Mouse (Mus musculus) neural tube, embryonic 13.5 days (tissue): ENCODE results near the gene Shtn1. TPM values are rescaled to one million over a fixed set of nuclear protein-coding genes. Genes with fewer than 3 reads are reported as not detected.

Experiments used
- ATAC-seq: fragments of 200-750 bp; cut with Nextera tagmentation; 2 replicates; pipeline ENCODE4 v1.8.0; 2017; ENCODE audit warnings: low read depth, mild to moderate bottlenecking, moderate TSS enrichment, moderate library complexity
- H3K27ac ChIP-seq: fragments of 300-500 bp; sonication (generic); replicated peaks from 2 replicates; pipeline ENCODE4 v1.5.1; 2015; ENCODE audit warnings: moderate library complexity, mild to moderate bottlenecking, inconsistent platforms
- H3K27me3 ChIP-seq: fragments of 300-500 bp; sonication (generic); 2 replicates; pipeline ENCODE4 v1.6.1; 2015; ENCODE audit warnings: mild to moderate bottlenecking, inconsistent platforms
- H3K36me3 ChIP-seq: fragments of 300-500 bp; sonication (generic); 2 replicates; pipeline ENCODE4 v1.6.1; 2015; ENCODE audit warnings: mild to moderate bottlenecking, inconsistent platforms
- H3K4me1 ChIP-seq: fragments of 300-500 bp; sonication (generic); replicated peaks from 2 replicates; pipeline ENCODE4 v1.6.1; 2015; ENCODE audit warnings: inconsistent platforms
- H3K4me2 ChIP-seq: fragments of 300-500 bp; sonication (generic); 2 replicates; pipeline ENCODE4 v1.6.1; 2015; ENCODE audit warnings: inconsistent platforms, mild to moderate bottlenecking, moderate library complexity
- H3K4me3 ChIP-seq: fragments of 300-500 bp; sonication (generic); 2 replicates; pipeline ENCODE4 v1.5.1; 2015; ENCODE audit warnings: mild to moderate bottlenecking, inconsistent platforms
- H3K9ac ChIP-seq: fragments of 300-500 bp; sonication (generic); 2 replicates; pipeline ENCODE4 v1.6.1; 2015; ENCODE audit warnings: moderate library complexity, mild to moderate bottlenecking, inconsistent platforms
- H3K9me3 ChIP-seq: fragments of 300-500 bp; sonication (generic); 2 replicates; pipeline ENCODE4 v1.6.1; 2016; ENCODE audit warnings: inconsistent platforms
- WGBS: fragments of 180-500 bp; shearing (Covaris S2); methylation state at CpG from one replicate; pipeline ENCODE4 v1.1.7; 2015; 5-methylcytosine and 5-hydroxymethylcytosine counted together
- polyA plus RNA-seq: library from polyadenylated mRNA; unstranded; fragments of >200 nt; fragmentation: Nextera tagmentation; extraction: Ambion mirVana; gene quantifications from 2 replicates; pipeline ENCODE4 v1.2.1, GENCODE M21; 2015

Shtn1 gene
- polyA plus RNA-seq, 1 experiment from 2014 or later = 35.0 TPM

DNA sequence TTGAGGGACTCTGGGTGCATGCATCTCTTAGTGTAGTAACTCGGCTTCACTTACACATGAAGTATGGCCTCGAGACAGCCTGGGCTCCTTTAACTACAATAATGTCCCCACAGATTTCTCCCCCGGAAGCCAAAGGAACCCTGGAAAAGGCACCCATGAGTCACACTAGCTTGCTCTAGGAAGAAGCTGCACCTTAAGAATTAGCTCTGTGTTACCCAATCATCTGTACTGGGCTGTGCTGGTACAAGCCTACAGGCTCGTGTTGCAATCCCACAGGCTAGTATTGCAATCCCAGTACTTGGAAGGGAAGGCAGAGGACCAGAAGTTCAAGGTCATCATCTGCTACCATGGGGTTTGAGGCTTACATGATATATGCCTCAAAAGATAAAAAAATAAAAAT lies 4.5 kb downstream of the Shtn1 start:
- no peak for ATAC-seq
- Histone ChIP-seq H3K9me3 (no peaks in the 10 kb centered on the region), H3K4me3 (no peak overlapping the region), H3K27me3 (peaks cover 36% of the 10 kb centered on the region), H3K4me2 (no peak overlapping the region), H3K27ac (no peak overlapping the region), H3K9ac (no peak overlapping the region), H3K36me3 (no peaks in the 10 kb centered on the region), H3K4me1 (peaks cover 23% of the 10 kb centered on the region)
- 86% methylated on average over 4 of the region's 4 CpGs for WGBS

DNA sequence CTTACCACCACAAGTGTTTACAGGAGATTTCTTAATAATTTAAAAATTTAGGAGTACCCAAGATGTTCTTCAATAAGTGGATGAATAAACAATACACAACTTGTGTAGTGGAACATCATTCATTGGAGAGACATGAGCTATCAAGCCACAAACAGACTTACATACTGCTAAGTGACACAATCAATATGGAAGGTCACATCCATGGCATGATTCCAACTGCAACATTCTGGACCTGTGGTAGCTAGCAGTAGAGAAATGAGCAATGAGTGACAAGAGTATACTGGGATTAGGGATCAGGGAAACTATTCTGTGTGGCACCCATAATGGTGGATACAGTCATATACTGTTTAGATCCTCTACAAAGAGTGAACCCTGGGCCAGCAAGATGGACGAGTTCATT lies 8.2 kb downstream of the Shtn1 start:
- H3K36me3 ChIP-seq = no peaks in the 10 kb centered on the region
- no peaks in the 10 kb centered on the region; the same call in 1 of the 2 replicates for H3K27me3 ChIP-seq
- no peak overlapping the region for H3K27ac ChIP-seq
- peaks cover 5% of the 10 kb centered on the region; the same call in 1 of the 2 replicates for H3K4me1 ChIP-seq
- ATAC-seq = no peak
- no peak overlapping the region for H3K4me2 ChIP-seq
- WGBS = 80% methylated on average over 1 of the region's 1 CpGs
- no peak overlapping the region for H3K4me3 ChIP-seq
- H3K9ac ChIP-seq = no peak overlapping the region
- no peaks in the 10 kb centered on the region for H3K9me3 ChIP-seq

DNA sequence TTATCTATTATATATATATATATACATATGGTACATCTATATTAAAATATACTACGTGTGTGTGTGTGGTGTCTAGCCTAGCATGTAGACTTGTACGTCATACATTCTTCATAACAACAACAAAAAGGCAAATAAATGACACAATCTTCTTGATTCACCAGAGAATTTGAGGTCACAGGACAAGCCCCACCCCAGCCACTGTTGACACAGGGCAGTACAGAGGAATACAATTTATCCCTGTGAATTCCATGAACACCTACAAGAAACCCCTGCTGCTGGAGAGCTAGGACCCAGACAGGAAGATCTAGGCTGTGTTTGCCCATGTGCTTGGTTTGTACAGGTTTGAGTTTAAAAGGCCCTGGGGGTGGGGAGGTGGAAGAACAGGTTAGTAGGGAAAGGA lies 9.2 kb downstream of the Shtn1 start:
- ATAC-seq = no peak
- Histone ChIP-seq H3K9ac (no peak overlapping the region), H3K36me3 (no peaks in the 10 kb centered on the region), H3K27ac (no peak overlapping the region), H3K27me3 (no peaks in the 10 kb centered on the region; the same call in 1 of the 2 replicates), H3K4me3 (no peak overlapping the region), H3K9me3 (no peaks in the 10 kb centered on the region), H3K4me2 (no peak overlapping the region), H3K4me1 (peaks cover 5% of the 10 kb centered on the region; the same call in 1 of the 2 replicates)
- 93% methylated on average over 2 of the region's 2 CpGs for WGBS

GRCm38 (mm10) chr19:59066115-59066514 lies 9.8 kb downstream of the Shtn1 start:
- H3K27me3 ChIP-seq = no peaks in the 10 kb centered on the region; the same call in 1 of the 2 replicates
- peaks cover 5% of the 10 kb centered on the region; the same call in 1 of the 2 replicates for H3K4me1 ChIP-seq
- H3K36me3 ChIP-seq = no peaks in the 10 kb centered on the region
- H3K4me2 ChIP-seq = no peak overlapping the region
- no peak overlapping the region for H3K27ac ChIP-seq
- no peak overlapping the region for H3K4me3 ChIP-seq
- no peaks in the 10 kb centered on the region for H3K9me3 ChIP-seq
- H3K9ac ChIP-seq = no peak overlapping the region
- WGBS = 48% methylated on average over 5 of the region's 5 CpGs
- ATAC-seq = no peak

DNA sequence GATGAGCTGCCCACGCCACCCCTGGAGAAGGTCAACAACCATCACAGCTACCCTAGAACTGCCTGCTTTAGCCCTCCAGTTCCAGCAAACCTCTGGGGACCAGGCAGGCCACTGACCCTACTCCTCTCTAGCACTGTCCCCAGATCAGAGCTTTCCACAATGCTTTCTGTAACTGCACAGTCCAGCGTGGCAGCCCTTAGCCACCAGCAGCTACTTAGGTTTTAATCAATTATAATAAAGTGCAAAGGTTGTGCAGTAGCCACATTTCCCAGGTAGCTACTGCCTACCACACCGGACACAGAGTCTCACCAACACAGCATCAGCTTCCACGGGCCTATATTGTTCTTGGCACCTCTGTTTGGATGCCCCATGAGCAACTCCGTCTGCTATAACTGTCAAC lies 11.3 kb downstream of the Shtn1 start:
- Histone ChIP-seq H3K9ac (no peak overlapping the region), H3K4me1 (peaks cover 5% of the 10 kb centered on the region; the same call in 1 of the 2 replicates), H3K4me2 (no peak overlapping the region), H3K27ac (no peak overlapping the region), H3K36me3 (no peaks in the 10 kb centered on the region), H3K27me3 (no peaks in the 10 kb centered on the region; the same call in 1 of the 2 replicates), H3K9me3 (no peaks in the 10 kb centered on the region), H3K4me3 (no peak overlapping the region)
- ATAC-seq = no peak
- 87% methylated on average over 5 of the region's 5 CpGs for WGBS

DNA sequence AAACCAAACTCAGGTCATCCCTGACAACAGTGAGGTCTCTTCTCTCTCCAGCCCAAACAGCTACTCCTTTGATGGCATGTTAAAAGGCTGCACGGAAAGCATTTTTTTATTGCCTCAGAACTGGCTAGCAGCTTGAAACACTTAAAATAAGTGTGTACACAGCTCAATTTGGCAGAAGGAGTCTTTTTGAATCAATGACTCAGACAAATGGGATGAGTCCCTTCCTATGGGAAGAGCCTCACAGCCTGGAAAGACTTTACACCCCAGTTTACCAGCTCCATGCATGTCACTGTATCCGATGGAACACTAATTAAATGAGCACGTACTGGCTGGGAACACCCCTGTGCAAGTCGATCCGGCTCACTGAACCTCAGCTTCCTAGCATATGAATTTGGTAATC lies 12.3 kb downstream of the Shtn1 start:
- H3K4me2 ChIP-seq = no peak overlapping the region

GRCm38 (mm10) chr19:59058105-59058504 lies 17.8 kb downstream of the Shtn1 start:
- Histone ChIP-seq H3K27ac (no peak overlapping the region), H3K9me3 (no peaks in the 10 kb centered on the region), H3K27me3 (0 out of 2 replicates have a peak, but pooled peaks cover 2% of the 10 kb centered on the region), H3K4me2 (no peak overlapping the region), H3K36me3 (no peaks in the 10 kb centered on the region), H3K9ac (no peak overlapping the region), H3K4me3 (no peak overlapping the region), H3K4me1 (0 out of 2 replicates have a peak, but pooled peaks cover 10% of the 10 kb centered on the region)
- 84% methylated on average over 4 of the region's 4 CpGs for WGBS
- ATAC-seq = no peak

More for the DNA sequence above, 12.3 kb downstream of the Shtn1 start:
- Histone ChIP-seq H3K27ac (no peak overlapping the region), H3K27me3 (peaks cover 2% of the 10 kb centered on the region; the same call in 1 of the 2 replicates), H3K36me3 (no peaks in the 10 kb centered on the region), H3K9me3 (no peaks in the 10 kb centered on the region), H3K4me1 (peaks cover 5% of the 10 kb centered on the region; the same call in 1 of the 2 replicates), H3K9ac (no peak overlapping the region), H3K4me3 (no peak overlapping the region)
- ATAC-seq = no peak
- 87% methylated on average over 5 of the region's 5 CpGs for WGBS

DNA sequence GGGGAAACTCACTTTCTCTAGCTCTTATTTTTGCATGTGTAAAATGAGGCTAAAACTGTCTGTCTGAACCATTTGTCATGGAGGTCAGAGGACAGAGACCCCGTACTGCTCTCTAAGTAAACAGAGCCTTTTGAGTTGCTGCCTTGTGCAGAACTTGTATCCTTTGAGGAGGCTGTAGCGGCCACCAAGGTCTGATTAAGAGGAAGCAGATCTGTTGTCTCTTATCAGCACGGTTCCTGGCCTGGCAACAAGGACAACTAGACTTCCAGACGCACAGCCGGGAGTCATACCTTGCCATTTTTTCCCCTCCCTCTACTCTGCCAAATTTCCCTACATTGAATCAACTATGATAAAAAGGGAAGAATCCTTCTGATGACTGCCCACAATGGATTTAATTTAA lies 18.5 kb downstream of the Shtn1 start:
- Histone ChIP-seq H3K4me1 (peaks cover 14% of the 10 kb centered on the region), H3K36me3 (no peaks in the 10 kb centered on the region), H3K27me3 (0 out of 2 replicates have a peak, but pooled peaks cover 2% of the 10 kb centered on the region), H3K4me3 (no peak overlapping the region), H3K9me3 (no peaks in the 10 kb centered on the region), H3K27ac (no peak overlapping the region), H3K4me2 (no peak overlapping the region), H3K9ac (no peak overlapping the region)
- ATAC-seq = no peak
- WGBS = 35% methylated on average over 5 of the region's 5 CpGs

DNA sequence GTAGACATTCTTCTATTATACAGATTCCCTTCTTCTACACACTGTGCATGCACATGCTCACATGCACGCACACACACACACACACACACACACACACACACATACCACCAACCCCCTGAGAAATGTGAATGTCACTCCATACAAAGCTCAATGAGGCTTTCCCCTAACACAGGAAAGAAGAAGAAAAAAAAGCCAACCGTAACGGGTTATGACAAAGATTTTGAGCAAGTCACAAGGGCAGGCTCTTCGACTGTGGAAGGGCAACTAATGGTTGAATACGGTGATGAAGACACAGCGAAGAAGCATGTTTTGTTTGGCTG lies 21.3 kb downstream of the Shtn1 start:
- no peaks in the 10 kb centered on the region for H3K9me3 ChIP-seq
- H3K4me1 ChIP-seq = peaks cover 19% of the 10 kb centered on the region
- H3K27me3 ChIP-seq = 0 out of 2 replicates have a peak, but pooled peaks cover 2% of the 10 kb centered on the region
- ATAC-seq = no peak
- no peaks in the 10 kb centered on the region for H3K36me3 ChIP-seq
- H3K9ac ChIP-seq = no peak overlapping the region
- 76% methylated on average over 6 of the region's 6 CpGs for WGBS
- no peak overlapping the region for H3K27ac ChIP-seq
- no peak overlapping the region for H3K4me2 ChIP-seq
- H3K4me3 ChIP-seq = no peak overlapping the region

- H3K36me3 ChIP-seq = no peaks in the 10 kb centered on the region
- no peak for ATAC-seq
- H3K9me3 ChIP-seq = no peaks in the 10 kb centered on the region
- WGBS = 73% methylated on average over 6 of the region's 6 CpGs
- H3K27ac ChIP-seq = no peak overlapping the region; the same call in 1 of the 2 replicates
- 0 out of 2 replicates have a peak, but pooled peaks cover 2% of the 10 kb centered on the region for H3K27me3 ChIP-seq
- H3K4me2 ChIP-seq = no peak overlapping the region
- peaks cover 19% of the 10 kb centered on the region for H3K4me1 ChIP-seq
- no peak overlapping the region for H3K4me3 ChIP-seq
- H3K9ac ChIP-seq = no peak overlapping the region
These were observed 21.8 kb downstream of the Shtn1 start for GRCm38 (mm10) chr19:59053931-59054631.

DNA sequence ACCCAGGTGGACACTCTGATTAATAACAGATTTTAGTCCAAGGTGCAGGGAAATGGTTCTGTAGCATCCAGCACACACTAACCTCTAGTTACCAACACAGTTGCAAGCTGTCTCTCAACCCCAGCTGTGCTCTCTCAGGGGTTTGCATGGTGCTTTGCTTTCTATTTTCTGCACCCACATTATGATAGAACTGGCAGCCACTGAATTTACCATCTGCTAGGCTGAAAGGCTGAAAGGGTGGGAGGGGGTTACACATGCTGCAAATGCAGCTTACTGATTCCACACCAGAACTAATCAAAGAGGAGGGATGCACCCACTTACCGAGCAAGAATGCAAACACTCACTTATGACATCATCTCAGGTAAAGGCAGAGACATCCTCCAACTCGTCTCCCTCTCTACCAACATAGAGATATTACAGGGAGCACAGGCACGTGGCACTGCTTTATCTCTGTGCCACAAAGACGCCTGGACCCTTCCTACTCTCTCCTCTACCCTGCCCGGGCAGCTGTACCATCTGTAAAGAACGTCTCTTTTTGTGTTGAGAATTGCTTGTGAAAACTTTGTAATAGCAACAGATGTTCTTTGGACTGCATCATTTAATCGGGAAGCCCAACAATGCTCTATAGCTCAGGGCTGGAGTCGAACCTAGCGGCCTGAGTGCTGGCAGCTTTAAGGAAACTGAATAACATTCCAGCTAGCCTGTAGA lies 23.0 kb downstream of the Shtn1 start:
- Histone ChIP-seq H3K9ac (no peak overlapping the region), H3K4me1 (peaks cover 19% of the 10 kb centered on the region), H3K27ac (peak overlapping the region; percentile 25; the same call in 1 of the 2 replicates), H3K36me3 (no peaks in the 10 kb centered on the region), H3K27me3 (no peaks in the 10 kb centered on the region), H3K4me2 (no peak overlapping the region), H3K4me3 (no peak overlapping the region), H3K9me3 (no peaks in the 10 kb centered on the region)
- 66% methylated on average over 9 of the region's 9 CpGs for WGBS
- ATAC-seq = 0 out of 2 replicates have a peak, but pooled peaks have one; percentile 27

DNA sequence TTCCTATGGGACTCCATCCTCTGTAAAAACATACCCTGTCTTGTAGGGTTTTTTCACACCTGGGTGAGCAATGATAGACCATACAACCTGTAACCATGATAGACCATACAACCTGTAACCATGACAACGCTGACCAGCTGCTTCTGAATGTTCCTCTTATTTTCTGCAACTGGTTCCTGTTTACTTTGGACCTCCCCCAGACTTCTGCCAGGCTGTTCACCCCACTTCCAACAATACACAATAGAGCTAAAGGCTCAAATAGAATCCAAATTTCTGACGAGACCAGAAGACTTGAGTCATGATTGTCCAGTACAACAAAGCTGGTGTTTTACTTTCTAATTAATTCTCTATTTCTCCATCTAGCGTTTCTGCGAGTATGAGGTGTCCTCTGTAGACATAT lies 23.8 kb downstream of the Shtn1 start:
- Histone ChIP-seq H3K27ac (no peak overlapping the region), H3K4me2 (no peak overlapping the region), H3K9ac (no peak overlapping the region), H3K9me3 (no peaks in the 10 kb centered on the region), H3K27me3 (no peaks in the 10 kb centered on the region), H3K36me3 (no peaks in the 10 kb centered on the region), H3K4me3 (no peak overlapping the region), H3K4me1 (peaks cover 19% of the 10 kb centered on the region)
- WGBS = 68% methylated on average over 4 of the region's 4 CpGs
- ATAC-seq = no peak
